Mouse (Mus musculus): ENCODE results near the gene Chtf18. TPM values are rescaled to one million over a fixed set of nuclear protein-coding genes. Genes with fewer than 3 reads are reported as not detected.

The Chtf18 gene
- total RNA-seq, 2 experiments from 2014 or later, result 7.7 to 8.6 TPM

DNA sequence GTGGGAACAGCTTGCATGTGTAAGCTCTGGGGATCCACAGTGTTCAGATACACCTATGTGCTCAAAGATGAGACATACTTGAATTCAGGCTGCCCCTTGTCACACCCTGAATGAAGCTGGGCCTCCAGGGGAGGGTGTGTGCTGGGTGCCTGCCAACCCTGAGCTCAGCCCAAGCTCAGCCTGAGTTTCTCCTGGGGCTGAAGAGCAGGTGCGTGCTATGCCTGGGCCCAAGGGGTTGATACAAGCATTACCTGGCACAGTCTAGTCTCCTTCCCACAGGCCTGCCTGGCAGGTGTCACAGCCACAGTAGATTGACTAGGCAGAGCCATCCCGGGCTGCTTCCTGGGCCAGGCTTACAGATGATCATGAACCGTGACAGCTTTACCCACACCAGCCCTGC is 8.5 kb upstream of the Chtf18 start, which contains the start of gene Mslnl:
Gene Mslnl (plus strand): TSS at position 298 of the 400 bp plus-strand sequence.
- no peak for DNase-seq (ENCODE audit: low spot score in 2 of 2)

DNA sequence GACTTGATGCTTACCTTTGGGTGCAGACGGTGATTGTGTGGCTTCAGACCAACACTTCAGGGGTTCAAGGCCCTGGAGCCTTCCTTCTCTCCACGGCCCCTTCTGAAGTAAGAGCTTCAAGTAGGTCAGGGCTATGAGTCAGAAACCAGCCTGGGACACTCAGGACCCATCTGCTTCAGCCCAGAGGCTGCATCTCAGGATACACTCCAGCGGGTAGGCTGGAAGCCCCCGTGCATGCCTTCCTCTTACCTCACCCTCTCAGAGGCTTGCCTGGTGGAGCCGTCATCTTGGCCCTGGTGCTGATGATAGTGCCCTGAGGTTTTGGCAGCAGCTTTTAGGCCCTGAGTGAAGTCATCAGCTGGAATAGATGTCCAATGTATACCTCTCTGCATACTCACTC is 8.0 kb upstream of the Chtf18 start:
- no peak for DNase-seq (ENCODE audit: low spot score in 2 of 2)

DNA sequence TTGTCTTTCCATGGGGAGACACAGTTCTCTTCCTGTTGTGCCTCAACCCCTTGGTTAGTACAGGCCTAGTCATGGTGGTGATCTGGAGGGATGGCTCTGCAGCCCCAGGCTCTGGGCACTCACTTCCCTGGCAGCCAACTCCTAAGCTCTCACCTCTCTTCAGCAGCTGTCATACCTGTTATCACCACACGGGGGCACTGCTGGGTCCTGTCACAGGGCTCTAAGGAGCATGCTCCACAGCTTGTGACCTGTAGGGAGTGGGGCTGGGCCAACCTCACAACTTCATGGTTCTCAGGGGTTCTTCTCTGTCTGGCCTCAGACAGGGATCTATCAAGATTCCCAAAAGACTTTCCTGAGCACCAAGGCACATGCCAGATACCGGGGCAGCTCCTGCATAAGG is 4.9 kb upstream of the Chtf18 start:
- DNase-seq (ENCODE audit: low spot score in 2 of 2), result peak; percentile 62 to 78

- DNase-seq (ENCODE audit: low spot score in 2 of 2), result no peak
Measured at GRCm38 (mm10) chr17:25728009-25728270, 721 bp upstream of the Chtf18 start.

DNA sequence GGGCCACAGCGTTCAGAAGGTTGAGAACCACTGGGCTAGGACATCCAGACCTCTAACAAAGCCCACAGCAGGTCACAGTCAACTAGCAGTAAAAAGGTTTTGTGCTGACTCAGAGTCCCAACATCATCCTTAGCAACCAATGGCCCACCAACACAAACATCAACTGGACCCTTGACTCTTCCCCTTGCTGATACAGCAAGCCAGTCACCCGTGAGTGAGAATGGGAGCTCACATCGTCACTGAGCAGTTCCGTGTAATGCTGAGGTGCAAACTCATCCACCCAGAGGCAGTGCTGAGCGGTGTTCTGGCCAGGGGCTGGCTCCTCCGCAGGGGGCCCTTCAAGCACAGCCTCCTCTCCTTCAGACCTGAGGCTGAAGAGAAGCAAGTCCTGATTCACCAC is 2.0 kb downstream of the Chtf18 start:
- no peak for DNase-seq (ENCODE audit: low spot score in 2 of 2)

- no peak for DNase-seq (ENCODE audit: low spot score in 2 of 2)
Measured at GRCm38 (mm10) chr17:25723919-25724318, 3.3 kb downstream of the Chtf18 start.

DNA sequence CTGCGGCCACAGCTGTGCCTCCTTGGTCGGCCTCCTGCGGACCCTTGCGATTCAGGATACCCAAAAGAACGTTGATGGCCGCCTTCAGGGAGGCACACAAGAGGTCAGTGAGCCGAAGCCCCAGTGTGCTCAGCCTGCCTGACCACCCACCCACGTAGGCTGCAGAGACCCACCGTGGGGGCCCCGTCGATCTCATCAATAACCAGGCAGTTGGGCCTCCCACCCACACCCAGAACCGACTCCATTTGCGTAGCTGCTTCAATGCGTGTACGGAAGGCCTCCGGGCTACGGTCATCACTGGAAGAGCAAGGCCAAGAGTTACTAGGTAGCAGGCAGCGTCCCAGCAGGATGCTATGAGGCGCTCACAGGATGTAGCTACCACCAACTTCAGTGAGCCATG is 3.7 kb downstream of the Chtf18 start:
- no peak for DNase-seq (ENCODE audit: low spot score in 2 of 2)

DNA sequence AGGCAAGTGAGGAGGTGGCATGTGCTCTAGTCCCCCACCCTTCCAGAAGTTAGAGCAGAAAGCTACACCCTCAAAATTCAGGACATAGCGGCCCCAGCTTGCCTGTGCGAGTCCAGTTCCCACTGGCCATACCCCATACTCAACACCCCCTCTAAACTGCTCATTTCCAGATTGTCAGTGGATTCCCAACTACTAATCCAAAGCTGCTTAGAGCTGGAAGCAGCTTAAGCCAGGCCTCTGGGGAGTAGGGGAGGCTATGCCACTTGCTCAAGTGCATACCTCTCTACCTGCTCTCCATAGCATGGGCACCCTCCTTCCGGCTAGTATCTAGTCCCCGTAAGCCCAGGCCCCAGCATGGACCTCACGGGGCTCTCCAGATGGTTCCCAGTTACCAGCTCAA is 5.7 kb downstream of the Chtf18 start:
- no peak for DNase-seq (ENCODE audit: low spot score in 2 of 2)

DNA sequence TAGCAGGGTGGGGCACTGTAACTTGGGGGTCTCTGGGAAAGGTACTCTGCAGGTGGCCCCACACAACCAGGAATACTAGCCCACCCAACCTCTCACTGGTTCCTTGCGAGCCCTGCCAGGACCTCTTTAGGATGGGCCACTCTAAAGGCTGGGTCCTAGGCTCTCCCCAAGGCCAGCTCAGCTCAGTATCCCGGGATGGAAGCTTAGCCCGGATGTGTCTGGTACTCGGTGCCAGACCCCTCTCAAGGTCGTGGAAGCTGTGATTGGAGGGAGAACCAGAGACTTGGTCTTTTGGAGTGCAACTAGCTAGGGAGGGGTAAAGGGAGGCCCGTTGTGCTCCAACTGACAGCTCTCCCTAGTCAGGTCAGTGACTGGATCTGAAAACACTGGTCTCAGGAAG is 9.5 kb downstream of the Chtf18 start:
- DNase-seq (ENCODE audit: low spot score in 2 of 2), result no peak

GRCm38 (mm10) chr17:25716711-25717637 is 10.2 kb downstream of the Chtf18 start, which contains the start of gene Gng13:
Gene Gng13 (plus strand): TSS chr17:25717171.
- no peak for DNase-seq (ENCODE audit: low spot score in 2 of 2)

- DNase-seq (ENCODE audit: low spot score in 2 of 2), result no peak
Measured at GRCm38 (mm10) chr17:25716130-25716529, 11.1 kb downstream of the Chtf18 start.

GRCm38 (mm10) chr17:25715627-25716026 is 11.6 kb downstream of the Chtf18 start:
- DNase-seq (ENCODE audit: low spot score in 2 of 2), result no peak

DNA sequence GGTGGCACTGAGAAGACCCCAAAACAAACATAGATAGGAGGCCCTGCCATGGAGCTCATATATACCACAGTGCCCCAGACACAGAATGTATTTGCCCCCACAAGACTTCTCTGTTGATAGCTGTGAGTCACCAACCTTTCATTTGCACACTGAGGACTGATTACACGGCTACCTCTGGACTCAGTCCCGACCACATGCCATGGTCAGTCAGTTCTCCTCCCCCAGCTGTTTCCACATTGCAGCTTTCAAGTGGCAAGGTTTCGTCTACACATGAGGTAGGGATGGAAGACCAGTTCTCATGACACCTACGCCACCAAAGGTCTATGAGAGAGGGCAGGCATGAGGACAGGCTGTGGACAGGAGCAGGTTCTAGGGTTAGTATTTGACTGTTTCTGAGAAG is 16.1 kb downstream of the Chtf18 start:
- no peak for DNase-seq (ENCODE audit: low spot score in 2 of 2)

DNA sequence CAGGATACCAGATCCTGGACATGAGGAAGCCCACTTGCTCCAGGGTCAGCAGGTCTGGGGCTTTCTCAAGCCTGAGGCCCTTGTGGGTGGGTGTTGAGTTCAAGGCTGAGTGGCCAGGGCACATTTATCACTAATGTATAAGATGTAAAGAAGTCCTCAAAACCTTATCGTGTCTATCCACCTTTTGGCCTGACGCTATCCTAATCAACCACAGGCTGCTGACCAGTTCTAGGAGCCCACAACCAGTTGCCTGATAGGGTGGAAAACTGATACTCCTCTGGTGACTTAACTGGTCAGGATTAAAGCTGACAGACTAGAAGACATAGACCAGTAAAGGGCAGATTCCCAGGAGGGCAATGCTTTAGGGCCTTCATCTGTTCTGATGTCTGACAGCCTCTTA is 17.2 kb downstream of the Chtf18 start:
- no peak for DNase-seq (ENCODE audit: low spot score in 2 of 2)

DNA sequence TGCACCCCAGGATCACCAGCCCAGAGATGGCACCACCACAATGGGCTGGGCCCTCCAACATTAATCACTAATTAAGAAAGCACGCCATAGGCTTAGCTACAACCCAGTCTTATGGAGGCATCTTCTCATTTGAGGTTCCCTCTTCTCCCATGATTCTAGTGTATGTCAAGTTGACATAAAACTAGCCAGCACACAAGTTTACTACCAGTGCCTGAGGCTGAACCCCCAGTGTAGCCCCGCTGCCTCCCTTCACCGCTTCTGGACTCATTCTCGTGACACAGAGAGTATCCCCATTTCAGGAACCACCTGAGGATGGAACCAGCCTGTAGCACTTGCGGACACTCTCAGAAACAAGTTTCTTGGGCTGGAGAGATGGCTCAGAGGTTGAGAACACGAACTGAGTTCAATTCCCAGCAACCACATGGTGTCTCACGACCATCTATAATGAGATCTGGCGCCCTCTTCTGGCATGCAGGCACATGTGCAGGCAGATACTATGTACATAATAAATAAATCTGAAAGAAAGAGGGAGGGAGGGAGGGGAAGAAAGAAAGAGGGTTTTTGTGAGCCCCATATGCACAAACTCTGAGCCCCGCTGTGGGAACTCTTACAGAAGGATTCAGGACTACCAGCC is 26.2 kb downstream of the Chtf18 start:
- no peak for DNase-seq (ENCODE audit: low spot score in 2 of 2)

- peak; percentile 53 to 69 for DNase-seq (ENCODE audit: low spot score in 2 of 2)
Measured at GRCm38 (mm10) chr17:25698446-25698845, 28.8 kb downstream of the Chtf18 start.

GRCm38 (mm10) chr17:25696263-25696662 is 31.0 kb downstream of the Chtf18 start:
- no peak for DNase-seq (ENCODE audit: low spot score in 2 of 2)

DNA sequence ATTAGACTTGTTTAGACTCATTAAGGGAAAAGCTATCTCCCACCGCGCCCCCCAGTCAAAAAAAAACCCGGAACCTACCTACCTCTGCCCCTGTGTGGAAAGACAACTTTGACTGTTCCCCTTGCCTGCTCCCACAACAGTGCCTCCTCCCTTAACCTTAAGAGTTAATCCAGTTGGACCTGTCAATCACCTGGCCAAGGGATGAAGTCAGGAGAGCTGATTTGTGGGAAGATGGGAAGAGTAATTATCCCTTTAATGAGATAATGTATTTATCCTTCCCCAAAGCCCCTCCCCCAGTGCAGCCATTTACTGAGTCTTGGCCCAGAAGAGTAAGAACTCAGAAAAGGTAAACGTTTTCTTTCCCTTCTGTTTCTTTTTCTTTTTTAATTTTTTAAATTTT is 38.3 kb downstream of the Chtf18 start:
- no peak for DNase-seq (ENCODE audit: low spot score in 2 of 2)

DNA sequence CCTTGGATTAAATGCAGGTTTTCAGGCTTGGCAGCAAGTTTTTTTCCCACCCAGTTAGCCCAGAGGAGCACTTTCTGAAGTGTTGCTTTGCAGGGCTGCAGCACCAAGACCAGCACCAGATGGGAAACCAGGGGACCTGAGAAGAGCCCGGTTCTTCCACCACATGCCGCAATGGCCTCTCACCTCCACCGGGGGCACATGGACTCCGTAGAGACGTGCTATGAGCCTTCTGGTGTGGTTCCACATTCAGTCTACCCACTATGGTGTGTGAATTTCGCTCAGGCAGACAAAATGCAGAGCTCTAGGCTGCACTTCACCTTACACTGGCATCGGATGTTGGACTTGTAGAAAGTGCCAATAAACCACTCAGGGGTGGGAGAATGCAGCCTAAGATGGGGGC is 40.9 kb downstream of the Chtf18 start:
- DNase-seq (ENCODE audit: low spot score in 2 of 2), result peak in 1 of 2 experiments; percentile 28

DNA sequence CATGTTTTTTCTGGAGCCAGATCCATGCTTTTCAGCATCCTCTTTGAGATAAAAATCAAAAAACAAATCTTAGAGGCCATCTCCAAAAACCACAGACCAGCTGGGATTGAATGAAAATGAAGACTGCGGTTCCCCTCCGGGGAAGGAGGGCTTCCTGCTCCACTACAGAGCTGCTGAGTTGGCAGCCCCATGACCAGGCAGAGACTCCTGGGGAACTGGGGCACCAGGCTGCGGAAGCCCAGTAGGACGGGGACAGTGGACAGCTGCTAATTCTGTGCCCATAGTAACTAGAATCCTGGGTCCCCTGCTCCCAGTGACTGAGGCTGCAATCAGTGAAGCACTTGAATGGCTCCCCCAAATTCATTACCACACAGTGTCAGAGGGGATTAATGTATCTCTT is 45.6 kb downstream of the Chtf18 start:
- DNase-seq (ENCODE audit: low spot score in 2 of 2), result no peak

- DNase-seq (ENCODE audit: low spot score in 2 of 2), result no peak
Measured at GRCm38 (mm10) chr17:25679818-25680217, 47.4 kb downstream of the Chtf18 start.

DNA sequence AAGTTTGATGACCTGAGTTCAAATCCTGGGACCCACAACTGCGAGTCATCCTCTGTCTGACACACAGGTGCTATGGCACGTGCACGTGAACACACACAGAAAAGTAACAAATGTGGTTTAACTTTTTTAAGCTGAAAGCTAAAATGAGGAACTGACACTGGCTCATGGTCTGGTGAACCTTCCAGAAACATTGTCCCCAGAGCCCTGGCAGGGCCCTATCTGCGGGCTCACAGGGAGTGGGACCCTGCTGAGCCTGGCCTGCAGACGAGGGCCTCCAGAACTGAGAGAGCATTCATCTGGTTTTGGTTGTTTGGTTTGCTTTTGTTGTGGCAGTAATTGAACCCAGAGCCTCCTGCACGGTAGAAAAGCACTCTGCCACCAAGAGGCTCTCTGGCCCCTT is 49.2 kb downstream of the Chtf18 start:
- DNase-seq (ENCODE audit: low spot score in 2 of 2), result no peak

DNA sequence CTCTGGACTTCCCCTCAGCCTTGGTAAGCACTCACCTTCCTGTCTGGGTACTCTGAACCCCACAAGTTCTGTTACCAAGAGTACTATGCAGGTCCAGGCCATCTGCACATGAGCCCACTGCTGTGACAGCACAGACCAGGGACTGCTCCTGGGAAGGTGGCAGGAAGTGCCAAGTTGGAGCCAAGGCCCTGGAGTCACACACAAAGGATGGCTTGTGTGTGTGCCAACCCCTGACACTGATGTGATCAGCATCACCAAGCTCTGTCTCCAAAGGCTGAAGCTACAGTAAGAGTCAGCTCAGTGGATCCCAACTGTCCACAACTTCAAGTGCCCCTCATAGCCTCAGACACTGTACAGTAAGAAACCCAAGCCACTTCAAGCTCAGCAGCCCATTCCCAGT is 54.2 kb downstream of the Chtf18 start:
- DNase-seq (ENCODE audit: low spot score in 2 of 2), result no peak
